Mouse (Mus musculus): ENCODE data around the gene Azin2.

- TF ChIP-seq POLR2A (IDR thresholded peaks at IDR 0.05; ENCODE audit: extremely low read depth, insufficient read depth, low read length), result peak; percentile 52; the same call in 1 of the 2 replicates
- TF ChIP-seq CTCF (IDR thresholded peaks at IDR 0.05; ENCODE audit: low read depth, low read length), result no peak
These were observed 26.7 kb upstream of the Azin2 start for GRCm38 (mm10) chr4:128988911-128989310.
